In the genomic region with DNA sequence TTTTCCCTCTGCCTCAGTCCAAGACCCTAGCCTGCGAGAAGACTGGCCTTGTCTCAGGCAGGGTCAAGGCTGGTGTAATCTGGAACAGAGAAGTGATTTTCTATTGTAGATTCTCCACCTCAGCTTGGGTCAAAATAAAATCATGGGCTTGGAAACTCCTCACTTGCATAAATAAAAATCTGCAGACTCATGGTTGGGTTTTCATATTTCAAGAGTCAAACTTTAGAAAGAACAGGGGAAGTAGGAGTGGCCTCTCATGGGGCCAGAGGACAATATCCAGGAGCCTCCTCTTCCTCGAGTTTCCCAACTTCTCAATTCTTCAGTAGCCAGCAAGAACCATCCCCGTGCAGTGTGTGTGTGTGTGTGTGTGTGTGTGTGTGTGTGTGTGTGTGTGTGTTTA, we compare ENCODE assay signal across 1 mouse cellular context.
A peak's percentile ranks its signal among the peaks of the same experiment; 100 is the strongest.
TF ChIP-seq lines count a peak whose summit lies in the region.

No protein-coding gene starts in this region.

TF ChIP-seq in CH12.LX, 34 proteins besides CTCF, POLR2A, EP300 and RAD21 (continued from another document):
- TF ChIP-seq GABPA (IDR thresholded peaks at IDR 0.05; ENCODE audit: insufficient replicate concordance, low read depth, low read length) (no peak), ZKSCAN1 (IDR thresholded peaks at IDR 0.05; ENCODE audit: borderline replicate concordance, low read depth, low read length) (no peak), CHD1 (IDR thresholded peaks at IDR 0.05; ENCODE audit: low read depth, low read length) (0 out of 2 replicates have a peak, but pooled peaks have one; percentile 31), CHD2 (IDR thresholded peaks at IDR 0.05; ENCODE audit: low read length) (no peak), E2F4 (IDR thresholded peaks at IDR 0.05; ENCODE audit: insufficient replicate concordance, low read depth, low read length) (no peak), USF1 (IDR thresholded peaks at IDR 0.05; ENCODE audit: low read depth, low read length) (no peak), MXI1 (IDR thresholded peaks at IDR 0.05; ENCODE audit: low read depth, low read length) (no peak), KAT2A (IDR thresholded peaks at IDR 0.05; ENCODE audit: insufficient replicate concordance, low read length) (no peak), PAX5 (IDR thresholded peaks at IDR 0.05; ENCODE audit: low read length) (no peak), MAX (IDR thresholded peaks at IDR 0.05; ENCODE audit: low read length) (no peak), JUN (IDR thresholded peaks at IDR 0.05; ENCODE audit: insufficient read depth, low read depth, low read length) (no peak), TBP (conservative IDR thresholded peaks at IDR 0.05; ENCODE audit: low read depth, low read length) (no peak), MEF2A (IDR thresholded peaks at IDR 0.05; ENCODE audit: borderline replicate concordance, low read depth, low read length) (no peak), HCFC1 (IDR thresholded peaks at IDR 0.05; ENCODE audit: low read depth, low read length) (no peak), POLR2AphosphoS2 (IDR thresholded peaks at IDR 0.05; ENCODE audit: low read depth, low read length) (no peak), RCOR1 (conservative IDR thresholded peaks at IDR 0.05; ENCODE audit: low read depth, low read length) (no peak), JUND (conservative IDR thresholded peaks at IDR 0.05; ENCODE audit: low read depth, low read length) (no peak), USF2 (conservative IDR thresholded peaks at IDR 0.05; ENCODE audit: low read depth, low read length) (no peak), UBTF (IDR thresholded peaks at IDR 0.05; ENCODE audit: low read depth, low read length) (no peak), MYC (IDR thresholded peaks at IDR 0.05; ENCODE audit: low read depth, low read length) (no peak), SIN3A (IDR thresholded peaks at IDR 0.05; ENCODE audit: low read length) (no peak), ZMIZ1 (IDR thresholded peaks at IDR 0.05; ENCODE audit: low read depth, low read length) (no peak), IRF4 (IDR thresholded peaks at IDR 0.05; ENCODE audit: low read depth, low read length) (0 out of 2 replicates have a peak, but pooled peaks have one; percentile 31), NRF1 (IDR thresholded peaks at IDR 0.05; ENCODE audit: low read depth, low read length) (no peak)
TF ChIP-seq in CH12.LX: peak in this region for 7.
